Mouse (Mus musculus): ENCODE measurements at regions not wholly inside any gene's neighbourhood (a gene's known extent, or its start where the extent isn't known, plus 50 kb on each side); places are given as distances from the start of the nearest gene placed in this dataset.

DNA sequence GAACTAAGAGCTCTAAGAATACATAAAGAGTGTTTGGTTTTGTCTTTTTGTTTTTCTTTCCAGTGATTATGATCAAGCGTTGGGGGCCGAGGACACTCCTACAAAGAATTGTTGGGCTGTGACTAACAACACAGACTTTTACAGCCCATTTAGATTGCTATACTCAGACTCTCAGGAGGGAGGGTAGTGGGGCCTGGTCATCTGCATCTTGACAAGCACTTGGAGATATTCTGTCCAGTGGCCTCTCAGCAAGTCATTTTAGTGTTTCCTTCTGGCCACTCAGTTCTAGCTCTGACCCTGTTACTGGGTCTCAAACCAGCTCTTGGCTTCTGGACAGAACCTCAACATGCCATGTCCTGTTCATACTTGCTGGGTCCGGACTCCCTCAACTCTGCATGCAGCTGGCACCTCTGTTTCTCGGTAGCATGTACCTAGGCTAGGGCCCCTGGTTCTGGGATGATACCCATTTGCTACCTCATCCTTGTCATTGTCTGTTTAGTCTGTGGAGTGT, 279.6 kb downstream of the Gm49356 start:
- no peak for ATAC-seq (replicated peaks; ENCODE audit: insufficient number of reproducible peaks, low FRiP score, low TSS enrichment, poor library complexity, severe bottlenecking)

DNA sequence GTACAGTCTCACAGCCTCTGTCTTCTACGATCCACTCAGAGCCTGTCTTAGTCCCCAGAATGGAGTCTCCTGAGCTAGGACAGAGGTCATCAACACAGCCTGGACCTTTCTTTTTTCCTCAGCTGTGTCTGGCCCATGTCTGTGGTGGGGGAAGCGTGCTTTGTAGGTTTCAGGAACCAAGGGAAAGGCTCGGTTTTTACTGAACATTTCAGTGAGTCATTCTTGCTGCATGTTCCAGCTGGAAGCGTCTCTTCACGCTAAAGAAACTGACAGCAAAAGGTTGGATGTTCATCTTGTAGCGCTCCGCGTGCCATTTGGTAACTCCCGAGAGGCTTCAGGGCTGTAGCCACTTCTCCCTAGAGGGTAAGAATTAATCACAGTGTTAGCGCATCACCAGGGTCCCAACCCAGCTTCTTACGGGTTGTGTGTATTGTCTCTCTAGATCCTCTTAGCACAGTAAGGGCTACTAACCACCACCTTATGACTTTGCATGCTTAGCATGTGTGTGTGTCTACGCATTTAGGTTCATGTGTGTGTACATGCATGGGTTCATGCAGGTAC, 280.2 kb downstream of the Gm49356 start:
- ATAC-seq (replicated peaks; ENCODE audit: insufficient number of reproducible peaks, low FRiP score, low TSS enrichment, poor library complexity, severe bottlenecking): no peak

DNA sequence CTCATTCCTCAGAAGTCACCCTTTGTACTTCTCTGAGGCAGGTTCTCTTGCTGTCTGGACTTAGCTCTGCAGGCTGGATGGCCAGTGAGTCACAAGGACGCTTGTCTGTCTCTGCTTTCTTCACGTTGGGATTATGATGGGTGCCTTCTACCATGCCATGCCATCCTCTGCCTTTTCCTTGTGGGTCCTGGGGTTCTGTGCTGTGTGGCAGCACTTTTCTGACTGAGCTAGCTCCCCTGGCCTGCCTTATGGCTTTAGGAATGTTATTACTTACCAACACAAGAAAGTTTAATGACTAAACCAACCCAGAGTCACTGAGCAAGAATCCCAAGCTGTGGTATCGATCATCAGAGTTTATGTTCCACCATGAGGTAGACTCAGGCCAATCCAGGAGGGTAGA, 280.7 kb downstream of the Gm49356 start:
- ATAC-seq (replicated peaks; ENCODE audit: insufficient number of reproducible peaks, low FRiP score, low TSS enrichment, poor library complexity, severe bottlenecking): no peak

DNA sequence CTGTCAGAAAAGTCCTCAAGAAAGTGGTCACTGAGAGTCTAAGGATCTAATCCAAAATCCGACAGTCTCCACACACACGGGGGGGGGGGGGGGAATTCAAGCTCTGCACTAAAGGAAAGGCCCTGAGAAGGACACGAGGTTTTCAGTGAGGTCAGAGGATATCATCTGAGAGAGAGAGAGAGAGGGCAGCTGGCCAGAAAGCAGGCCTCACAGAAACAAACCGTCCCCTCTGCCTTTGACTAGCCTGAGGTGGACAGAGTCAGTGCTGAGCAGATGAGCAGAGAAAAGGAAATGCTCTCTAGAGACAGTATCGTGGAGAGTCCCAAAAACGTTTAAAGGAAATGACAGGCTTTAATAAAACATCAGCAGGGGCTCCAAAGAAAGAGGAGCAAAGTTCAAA, 282.0 kb downstream of the Gm49356 start:
- ATAC-seq (replicated peaks; ENCODE audit: insufficient number of reproducible peaks, low FRiP score, low TSS enrichment, poor library complexity, severe bottlenecking): no peak

DNA sequence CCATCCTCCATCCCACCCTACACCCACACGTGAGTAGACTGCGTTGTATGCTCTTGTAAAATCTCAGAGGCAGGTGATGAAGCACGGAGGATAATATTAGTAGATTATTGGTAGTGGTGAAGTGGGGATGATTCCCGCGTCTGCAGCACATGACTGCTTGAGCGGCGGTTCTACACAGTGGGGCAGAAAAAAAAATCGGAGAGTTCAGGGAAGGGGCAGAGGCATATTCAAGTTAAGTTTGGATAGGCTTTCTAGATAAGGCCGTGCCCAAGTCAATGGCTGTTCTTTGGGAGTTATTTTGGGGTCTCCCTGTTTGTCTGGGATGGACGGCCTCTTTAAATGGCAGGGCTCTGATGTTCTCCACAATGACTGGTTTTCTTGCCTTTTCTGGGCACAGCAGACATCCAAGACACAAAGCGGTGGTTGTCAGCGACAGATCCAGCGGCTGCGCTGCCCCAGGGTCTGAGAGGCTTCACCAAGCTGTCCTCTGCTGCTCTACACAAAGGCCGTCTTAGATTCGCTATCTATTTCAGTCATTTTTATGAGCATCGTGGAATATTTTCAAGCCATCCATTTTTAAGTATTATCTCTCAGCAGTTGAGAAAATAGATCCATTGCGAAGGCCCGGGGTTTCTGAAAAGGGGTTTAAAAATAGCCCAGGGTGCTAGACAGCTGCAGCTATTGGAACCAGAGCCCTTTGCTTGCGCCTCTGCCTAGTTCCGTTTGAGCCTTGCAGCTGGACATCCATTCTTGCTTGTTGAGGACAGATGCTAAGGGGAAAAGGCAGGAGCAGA, 284.6 kb downstream of the Gm49356 start:
- ATAC-seq (replicated peaks; ENCODE audit: insufficient number of reproducible peaks, low FRiP score, low TSS enrichment, poor library complexity, severe bottlenecking): no peak

DNA sequence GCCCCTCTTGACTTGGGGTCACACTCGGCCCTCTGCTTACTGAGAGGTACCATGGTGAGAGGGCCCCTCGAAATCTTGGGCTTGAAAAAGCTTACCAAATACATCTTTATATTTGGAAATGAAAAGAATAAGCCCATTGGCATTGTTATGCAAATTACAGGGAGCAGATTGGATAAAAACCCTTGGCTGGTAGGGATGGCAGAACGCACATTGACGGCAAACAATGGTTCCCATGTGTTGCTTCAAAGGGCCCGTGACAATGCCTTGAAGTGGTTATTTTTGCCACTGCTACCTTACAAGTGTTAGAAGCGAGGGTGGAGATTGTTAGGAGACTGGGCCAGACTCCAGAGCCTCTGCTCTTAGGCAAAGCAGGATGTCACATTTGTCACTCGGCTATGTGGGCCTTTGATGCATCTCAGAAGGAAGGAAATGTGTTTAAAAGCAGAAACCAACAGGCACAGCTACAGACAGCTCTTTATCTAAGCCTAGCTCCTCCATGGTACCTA, 285.2 kb downstream of the Gm49356 start:
- ATAC-seq (replicated peaks; ENCODE audit: insufficient number of reproducible peaks, low FRiP score, low TSS enrichment, poor library complexity, severe bottlenecking): no peak

DNA sequence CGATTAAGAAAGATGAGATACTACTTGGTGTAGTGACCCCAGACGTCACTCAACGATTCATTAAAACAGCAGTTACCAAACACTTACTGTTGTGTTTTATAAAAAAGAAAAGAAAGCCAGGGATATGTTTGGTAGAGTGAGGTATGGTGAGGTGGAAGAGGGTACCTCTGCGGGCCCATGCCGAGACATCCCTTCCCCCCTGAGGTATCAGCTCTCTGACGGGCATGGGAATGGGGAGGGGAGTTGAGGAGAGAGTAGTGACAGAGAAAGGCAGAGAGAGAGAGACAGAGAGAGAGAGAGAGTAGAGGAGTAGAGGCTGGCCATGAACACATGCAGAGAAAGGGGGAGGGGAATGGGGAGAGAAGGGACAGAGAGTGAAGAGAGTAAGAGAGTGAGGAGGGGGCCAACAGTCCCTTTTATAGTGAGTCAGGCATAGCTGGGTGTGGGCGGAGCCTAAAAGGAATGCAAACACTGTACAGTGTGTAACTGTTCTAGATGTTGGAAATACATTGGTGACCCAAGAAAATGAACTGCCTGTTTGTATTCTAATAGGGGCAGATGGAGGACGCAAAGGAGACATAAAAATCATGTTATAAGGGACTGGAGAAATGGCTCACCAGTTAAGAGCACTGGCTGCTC, 285.9 kb downstream of the Gm49356 start:
- ATAC-seq (replicated peaks; ENCODE audit: insufficient number of reproducible peaks, low FRiP score, low TSS enrichment, poor library complexity, severe bottlenecking): no peak

DNA sequence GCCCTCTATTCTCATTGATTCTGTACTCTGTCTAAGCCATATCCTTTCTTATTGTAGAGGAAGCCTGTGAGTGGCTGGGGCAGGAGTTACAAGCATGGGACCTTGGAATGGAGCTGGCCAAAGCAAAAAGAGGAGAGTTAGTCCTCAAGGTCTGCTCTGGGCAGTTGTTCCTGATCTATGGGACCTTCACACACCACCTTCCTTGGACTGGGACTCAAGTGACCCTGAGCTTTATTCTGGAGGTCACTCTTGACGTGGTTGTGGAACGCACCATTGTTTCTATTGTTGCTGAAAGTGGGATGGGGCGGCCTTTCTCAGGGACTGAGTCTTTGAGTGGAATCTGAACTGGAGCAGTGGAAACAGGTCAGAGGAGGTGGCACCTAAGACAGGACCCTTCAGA, 291.0 kb downstream of the Gm49356 start:
- ATAC-seq (replicated peaks; ENCODE audit: insufficient number of reproducible peaks, low FRiP score, low TSS enrichment, poor library complexity, severe bottlenecking): no peak

DNA sequence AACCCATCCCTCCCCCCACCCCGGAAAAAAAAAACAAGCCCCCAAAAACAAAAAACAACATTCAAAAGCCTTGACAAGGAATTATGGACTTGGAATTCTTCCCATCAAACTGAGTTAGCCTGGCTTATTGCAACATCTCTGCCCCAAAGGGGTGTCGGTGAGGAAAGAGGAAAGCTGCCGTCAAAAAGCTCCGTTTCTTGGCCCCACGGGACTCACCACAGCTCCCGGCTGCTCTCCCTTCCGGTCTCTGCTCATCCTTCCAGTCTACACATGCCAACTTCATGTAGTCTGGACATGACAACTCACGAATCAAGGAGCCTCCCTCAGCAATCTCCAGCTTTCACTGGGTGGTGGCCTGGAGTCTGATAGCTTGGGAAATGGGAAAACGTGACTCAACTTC, 295.4 kb downstream of the Gm49356 start:
- no peak for ATAC-seq (replicated peaks; ENCODE audit: insufficient number of reproducible peaks, low FRiP score, low TSS enrichment, poor library complexity, severe bottlenecking)

DNA sequence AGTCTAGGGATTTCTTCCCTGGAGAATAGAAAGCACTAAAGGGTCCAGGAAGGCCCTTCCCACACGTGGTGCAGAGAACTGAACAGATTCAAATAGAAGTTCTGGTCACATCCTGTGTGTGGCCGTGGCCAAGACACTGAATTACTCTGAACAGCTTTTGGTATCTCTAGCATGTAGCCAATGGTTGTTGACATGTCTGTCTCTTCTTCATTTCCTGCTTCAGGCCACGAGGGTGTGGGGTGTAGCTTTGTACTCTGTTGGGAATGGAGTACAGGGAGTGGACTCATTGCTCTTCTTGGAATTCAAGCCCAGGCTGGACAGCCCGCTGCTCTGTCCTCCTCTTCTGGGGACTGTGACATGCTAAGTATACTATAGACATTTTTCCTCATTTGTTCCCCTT, 298.5 kb downstream of the Gm49356 start:
- no peak for ATAC-seq (replicated peaks; ENCODE audit: insufficient number of reproducible peaks, low FRiP score, low TSS enrichment, poor library complexity, severe bottlenecking)

DNA sequence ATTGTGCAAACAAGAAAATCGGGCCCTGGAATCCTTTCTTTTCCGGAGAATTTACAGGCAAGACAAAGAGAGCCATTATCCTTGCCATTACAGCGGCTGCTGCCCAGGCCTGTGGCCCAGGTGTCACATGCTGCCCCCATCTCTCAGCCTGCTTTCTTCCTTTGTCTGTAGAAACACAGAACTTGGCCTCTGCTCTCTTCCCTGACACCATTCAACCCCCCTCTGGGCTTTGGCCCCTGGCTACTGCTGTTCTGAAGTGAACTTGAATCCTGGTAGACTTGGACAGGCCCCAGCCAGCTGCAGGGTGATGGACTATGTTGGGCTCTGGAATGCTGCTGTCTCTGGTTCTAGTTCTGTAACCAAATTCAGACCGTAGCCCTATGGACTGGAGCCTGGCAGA, 299.3 kb downstream of the Gm49356 start:
- no peak for ATAC-seq (replicated peaks; ENCODE audit: insufficient number of reproducible peaks, low FRiP score, low TSS enrichment, poor library complexity, severe bottlenecking)

DNA sequence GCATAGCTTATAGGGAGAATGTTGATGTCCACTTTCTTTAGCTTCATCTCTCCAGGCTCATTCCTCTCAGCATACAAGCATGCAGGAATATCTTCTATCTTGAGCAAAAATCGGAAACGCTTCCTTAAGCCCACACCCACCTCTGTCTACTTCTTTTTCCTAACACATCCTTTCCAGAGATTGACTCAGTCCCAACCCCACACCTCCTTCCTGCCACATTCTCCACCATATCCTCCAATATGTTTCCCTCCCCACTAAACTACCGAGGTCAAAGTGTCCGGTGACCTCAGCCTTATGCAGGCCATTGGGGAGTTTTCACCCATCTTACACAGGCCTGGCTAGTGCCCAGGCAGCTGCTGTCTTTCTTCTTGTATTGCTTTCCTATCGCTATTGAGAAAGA, 301.4 kb downstream of the Gm49356 start:
- no peak for ATAC-seq (replicated peaks; ENCODE audit: insufficient number of reproducible peaks, low FRiP score, low TSS enrichment, poor library complexity, severe bottlenecking)

DNA sequence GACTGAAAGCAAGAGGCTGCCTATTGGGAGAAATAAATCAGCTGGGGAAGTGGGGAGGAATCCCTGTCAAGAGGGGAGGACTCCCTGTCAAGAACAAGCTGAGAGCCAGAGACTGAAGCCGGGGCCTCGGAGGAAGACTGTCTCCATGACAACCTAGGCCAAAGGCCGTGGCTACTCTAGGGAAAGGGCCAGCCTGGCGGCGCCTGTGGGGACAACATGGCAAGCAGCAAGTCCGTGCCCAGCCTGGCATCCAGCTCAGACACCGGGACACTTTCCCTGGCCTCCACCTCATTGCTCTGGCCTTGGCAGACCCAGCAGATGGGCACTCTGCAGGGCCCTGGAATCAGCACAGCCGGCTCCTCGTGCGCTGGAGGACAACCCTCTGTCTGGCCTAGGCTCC, 305.3 kb downstream of the Gm49356 start:
- ATAC-seq (replicated peaks; ENCODE audit: insufficient number of reproducible peaks, low FRiP score, low TSS enrichment, poor library complexity, severe bottlenecking): no peak

DNA sequence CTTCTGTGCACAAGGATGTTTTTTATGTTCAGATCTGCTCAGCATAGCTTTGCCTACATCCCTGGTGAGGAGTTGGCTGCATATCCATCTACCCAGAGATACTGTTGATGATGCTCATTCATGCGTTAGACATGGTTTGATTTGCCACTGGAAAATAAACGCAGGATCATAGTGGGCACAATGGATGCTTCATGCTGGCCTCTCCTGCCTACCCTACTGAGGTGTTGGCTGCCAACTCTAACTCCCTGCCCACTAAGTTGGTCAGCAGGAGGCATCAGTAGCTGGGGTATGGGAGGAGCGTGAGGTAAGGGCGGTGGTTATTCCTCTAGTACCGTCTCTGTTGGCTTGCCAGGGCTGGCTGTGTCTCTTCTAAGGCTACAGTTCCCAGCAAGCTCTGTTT, 307.3 kb downstream of the Gm49356 start:
- ATAC-seq (replicated peaks; ENCODE audit: insufficient number of reproducible peaks, low FRiP score, low TSS enrichment, poor library complexity, severe bottlenecking): no peak

DNA sequence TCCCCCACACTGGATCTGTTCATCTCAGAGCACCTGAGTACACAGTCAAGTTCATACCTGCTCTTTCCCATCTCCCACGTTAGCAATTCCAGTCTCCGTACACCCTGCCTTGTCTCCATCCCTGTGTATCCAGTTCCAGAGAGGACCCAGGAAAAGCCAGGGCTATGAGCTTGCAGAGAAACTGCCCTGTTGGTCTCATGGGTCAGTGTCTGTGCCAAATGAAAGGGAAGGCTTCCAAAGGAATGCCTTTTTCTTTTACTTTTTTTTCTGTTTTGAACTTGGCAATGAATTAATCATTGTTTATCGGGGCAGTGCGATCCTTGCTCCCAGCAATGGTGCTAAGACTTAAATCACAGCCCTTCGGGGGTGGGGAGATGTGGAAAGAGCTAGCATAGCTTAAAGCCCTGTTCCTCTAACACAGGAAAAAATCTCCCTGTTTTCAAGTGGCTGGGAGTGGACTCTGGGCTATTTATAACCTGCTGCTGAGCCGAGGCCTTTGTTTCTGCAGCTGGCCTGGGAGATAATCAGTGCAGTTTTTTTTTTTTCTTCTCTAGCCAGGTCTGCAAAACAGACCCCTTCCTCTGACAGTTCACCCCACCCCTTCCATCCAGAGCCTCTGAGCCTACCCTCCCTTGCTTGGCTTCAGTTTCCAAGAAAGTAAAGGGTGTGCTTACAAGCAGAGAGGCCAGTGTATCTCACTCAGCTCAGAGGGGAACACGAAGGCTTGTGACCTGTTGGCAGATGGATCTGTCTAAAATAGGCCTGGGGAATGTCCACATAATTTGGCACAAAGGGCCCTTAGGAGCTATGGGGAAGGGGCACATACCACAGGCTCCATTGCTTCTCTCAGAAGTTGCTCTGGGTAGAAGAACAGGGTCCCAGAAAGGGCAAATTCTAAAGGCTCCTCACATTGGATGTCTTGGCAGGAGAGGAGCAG, 308.6 kb downstream of the Gm49356 start:
- no peak for ATAC-seq (replicated peaks; ENCODE audit: insufficient number of reproducible peaks, low FRiP score, low TSS enrichment, poor library complexity, severe bottlenecking)

DNA sequence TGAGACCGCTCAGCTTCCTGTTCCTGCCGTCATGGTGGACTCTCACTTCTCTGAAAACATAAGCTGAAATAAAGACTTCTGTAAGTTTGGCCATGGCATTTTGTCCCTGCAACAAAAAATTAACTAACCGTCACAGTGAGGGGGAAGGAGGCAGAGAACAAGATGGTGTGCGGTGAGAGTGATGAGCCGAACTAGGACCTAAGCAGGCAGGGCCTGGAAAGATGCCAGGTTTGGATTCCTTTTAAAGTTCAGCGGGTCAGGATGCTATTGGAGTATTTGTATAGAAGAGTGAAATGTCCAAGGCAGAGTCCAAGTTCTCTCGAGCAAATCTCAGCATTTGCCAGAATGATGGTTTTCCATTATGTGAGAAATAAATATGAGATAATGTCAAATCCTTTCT, 312.3 kb downstream of the Gm49356 start:
- ATAC-seq (replicated peaks; ENCODE audit: insufficient number of reproducible peaks, low FRiP score, low TSS enrichment, poor library complexity, severe bottlenecking): no peak

DNA sequence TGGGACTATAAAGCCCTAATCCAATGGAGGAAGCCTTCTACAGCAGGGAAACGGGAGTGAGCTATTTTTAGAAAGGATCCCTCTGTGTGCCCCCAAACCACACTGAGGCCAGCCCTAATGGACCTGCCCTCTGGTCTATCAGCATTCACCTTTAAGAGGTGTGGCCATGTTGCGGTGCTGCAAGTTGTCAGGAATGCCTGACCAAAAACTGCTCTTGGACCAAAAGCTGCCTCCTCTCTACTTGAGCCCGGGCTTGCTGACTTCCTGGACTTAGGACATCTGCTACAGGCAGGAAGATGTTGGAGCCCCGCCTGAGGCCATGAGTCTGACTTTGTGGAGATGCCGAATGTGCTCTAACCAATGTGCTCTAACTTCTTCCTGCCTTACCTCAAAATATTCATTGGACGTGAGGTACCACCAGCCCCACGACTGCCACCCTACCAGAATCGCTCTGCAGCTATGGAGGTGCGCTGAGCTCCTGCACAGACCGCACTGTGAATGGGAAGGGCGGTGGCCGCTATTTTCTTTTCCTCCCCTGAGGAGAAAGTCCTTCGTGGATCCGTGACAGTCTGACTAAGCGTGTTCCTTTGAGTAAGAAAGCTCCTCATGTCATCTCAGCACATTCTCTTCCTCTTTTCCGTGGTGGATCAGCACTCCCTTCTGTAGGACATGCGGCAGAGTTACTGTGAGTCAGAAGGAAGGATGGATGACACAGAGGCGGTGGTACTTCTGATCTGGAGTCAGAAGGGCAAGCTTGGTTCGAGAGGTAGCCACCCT, 313.0 kb downstream of the Gm49356 start:
- no peak for ATAC-seq (replicated peaks; ENCODE audit: insufficient number of reproducible peaks, low FRiP score, low TSS enrichment, poor library complexity, severe bottlenecking)
